Mouse (Mus musculus) T-helper 1 cell (primary cell): ENCODE data around the gene Gm8300.
"Not testable (repeated sequence)": the region's sequence is repeated elsewhere in the genome, so short reads cannot be mapped to it uniquely, and the experiment has no call there.

Experiments
- in situ Hi-C: fragments of 300-600 bp; cut with MboI, MseI; formaldehyde crosslinking; loops from one replicate; pipeline ENCODE4 v1.15.1; 2025; ENCODE audit warnings: high pct_unique_total_duplicates

The Gm8300 gene

GRCm38 (mm10) chr12:87514016-87514415 lies at the start of gene Gm8300:
Gm8300 (plus strand) TSS chr12:87514316.
- in situ Hi-C loops: not testable (repeated sequence)

DNA sequence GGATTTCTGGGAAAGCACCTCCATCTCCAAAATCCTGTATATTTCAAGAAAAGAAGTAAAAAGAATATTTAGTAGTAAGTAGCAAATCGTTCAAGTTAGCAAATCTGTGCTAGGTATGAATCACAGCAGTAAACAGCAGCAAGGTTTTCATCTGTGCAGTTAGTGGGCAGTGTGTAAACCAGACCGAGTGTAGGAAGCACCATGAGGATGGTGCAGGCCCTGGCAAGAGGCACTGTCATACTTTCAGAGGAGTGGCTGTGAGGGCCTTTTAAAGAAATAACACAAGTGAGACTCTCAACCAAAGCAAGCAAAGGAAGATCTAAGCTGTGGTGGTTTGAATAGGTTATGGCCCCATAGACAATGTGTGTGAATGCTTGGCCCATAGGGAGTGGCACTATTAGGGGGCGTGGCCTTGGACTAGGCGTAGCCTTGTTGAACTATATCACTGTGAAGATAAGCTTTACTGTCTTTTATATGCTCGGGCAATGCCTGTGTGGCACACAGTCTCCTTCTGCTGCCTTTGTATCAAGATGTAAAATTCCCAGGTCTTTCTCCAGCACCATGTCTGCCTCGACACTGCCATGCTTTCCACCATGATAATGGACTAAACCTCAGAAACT lies 49.3 kb upstream of the Gm8300 start:
- in situ Hi-C loops: no loop called here

- in situ Hi-C loops: no loop called here
Observed at GRCm38 (mm10) chr12:87470263-87471136, 43.6 kb upstream of the Gm8300 start.

DNA sequence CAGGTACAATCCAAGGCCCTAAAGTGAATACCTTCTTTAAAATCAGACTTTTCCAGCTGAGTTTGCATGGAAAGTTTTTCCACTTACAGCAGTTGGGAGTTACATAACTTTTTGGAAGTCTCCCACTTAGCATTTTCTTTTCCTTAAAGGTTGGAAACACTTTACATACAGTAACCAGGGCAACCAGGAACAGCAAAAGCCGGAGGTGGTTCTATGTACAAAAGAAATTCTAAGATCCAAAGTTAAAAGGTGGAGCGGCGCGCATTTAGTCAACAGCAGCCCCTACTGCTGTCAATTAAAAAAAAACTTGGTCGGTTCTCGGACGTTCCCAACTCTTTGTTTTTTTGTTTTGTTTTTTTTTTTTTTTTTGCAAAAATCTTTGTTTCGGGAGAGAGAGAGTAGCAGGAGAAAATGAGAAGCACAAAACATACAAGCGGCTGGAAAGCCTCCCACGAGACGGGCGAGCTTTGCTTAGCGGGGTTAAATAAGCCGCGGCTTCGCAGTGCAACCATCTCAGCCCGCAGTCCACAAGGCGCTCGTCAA lies 42.6 kb upstream of the Gm8300 start:
- in situ Hi-C loops: no loop called here

- in situ Hi-C loops: no loop called here
Observed at GRCm38 (mm10) chr12:87471964-87472786, 41.9 kb upstream of the Gm8300 start, which contains the start of gene Snw1. Snw1 (minus strand) TSS chr12:87472274.

DNA sequence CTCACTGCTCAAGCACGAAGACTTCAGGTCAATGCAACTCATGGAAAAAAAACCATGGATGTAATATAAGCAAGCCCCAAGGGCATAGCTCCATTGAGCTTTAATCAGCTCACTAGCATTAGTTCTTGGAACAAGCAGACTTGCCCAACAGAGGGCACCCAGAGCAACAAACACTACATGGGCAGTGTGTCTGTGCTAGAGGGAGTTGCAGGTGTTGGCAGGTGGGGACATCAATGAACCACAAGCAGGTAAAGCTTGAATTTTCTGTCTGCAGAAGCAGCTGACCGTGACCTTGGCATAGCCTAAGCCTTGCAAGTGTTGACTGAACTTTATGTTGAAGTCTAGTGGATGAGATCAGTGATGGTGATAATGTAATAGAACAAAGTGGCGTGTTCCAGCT lies 39.4 kb upstream of the Gm8300 start:
- in situ Hi-C loops: loop anchor here (25.0 kb wide), 1 partner anchor 988 kb away; no protein-coding TSS in a partner anchor

GRCm38 (mm10) chr12:87482482-87482881 lies 31.6 kb upstream of the Gm8300 start:
- in situ Hi-C loops: loop anchor here (25.0 kb wide), 1 partner anchor 980 kb away; no protein-coding TSS in a partner anchor

DNA sequence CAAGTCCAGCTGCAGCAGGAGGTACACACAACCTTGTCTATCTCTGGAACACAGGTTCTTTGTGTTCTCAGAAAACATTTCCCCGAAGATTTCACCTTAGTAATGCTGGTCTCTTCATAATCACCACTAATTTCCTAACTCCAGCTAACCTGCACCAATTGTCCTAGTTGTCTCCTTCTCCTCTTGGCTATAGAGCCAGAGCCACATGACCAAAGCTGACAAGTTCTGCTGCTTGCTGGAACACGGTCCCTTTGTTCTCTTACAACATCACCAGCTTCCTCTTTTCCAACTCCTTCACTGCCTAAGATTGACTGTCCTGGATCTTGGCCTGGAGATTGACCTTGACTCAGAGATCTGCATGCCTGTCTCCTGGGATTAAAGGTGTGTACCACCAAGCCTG lies 25.4 kb upstream of the Gm8300 start:
- in situ Hi-C loops: loop anchor here (25.0 kb wide), 1 partner anchor 974 kb away; no protein-coding TSS in a partner anchor

GRCm38 (mm10) chr12:87494421-87494820 lies 19.7 kb upstream of the Gm8300 start, which contains the start of gene Gm5788:
Gm5788 (plus strand) TSS chr12:87494721.
- in situ Hi-C loops: loop anchor here (25.0 kb wide), 1 partner anchor 968 kb away; no protein-coding TSS in a partner anchor

DNA sequence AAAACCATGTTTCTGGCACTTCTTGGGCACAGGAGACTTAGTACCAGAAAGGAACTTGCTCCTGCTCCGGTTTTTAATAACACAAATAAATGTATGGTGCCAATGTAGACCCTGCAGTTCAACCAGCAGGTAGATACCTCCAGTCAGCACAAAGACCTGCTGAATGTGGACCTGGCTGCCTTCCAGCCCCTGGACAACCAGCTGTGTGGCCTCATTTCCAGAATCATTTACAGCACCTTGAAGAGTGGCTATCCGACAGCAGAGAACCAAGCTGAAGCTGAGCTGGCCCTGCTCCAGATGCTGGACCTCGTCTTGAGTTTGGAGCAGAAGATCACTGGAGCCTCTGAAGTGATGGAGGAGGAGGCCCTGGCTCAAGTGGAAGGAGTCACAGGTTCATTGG lies 5.5 kb downstream of the Gm8300 start:
- in situ Hi-C loops: not testable (repeated sequence)

- in situ Hi-C loops: no loop called here
Observed at GRCm38 (mm10) chr12:87543927-87544326, 29.8 kb downstream of the Gm8300 start.

GRCm38 (mm10) chr12:87550628-87551027 lies 36.5 kb downstream of the Gm8300 start:
- in situ Hi-C loops: not testable (repeated sequence)
